Mouse (Mus musculus) layer of hippocampus, adult 2 months (tissue): ENCODE measurements around the gene Vps13a. TPM values are rescaled to one million over a fixed set of nuclear protein-coding genes. Genes with fewer than 3 reads are reported as not detected.

ENCODE experiments used
- DNase-seq, 2 experiments: peaks; one replicate each; pipeline ENCODE4 v3.0.0; 2022; ENCODE audit warnings: low spot score in 2 of 2
- H3K27ac ChIP-seq: fragments of 200-600 bp; 2 replicates; pipeline ENCODE4 v1.8.1; 2022
- H3K4me3 ChIP-seq: fragments of 200-600 bp; 2 replicates; pipeline ENCODE4 v1.8.1; 2022; ENCODE audit warnings: mild to moderate bottlenecking
- CTCF ChIP-seq: fragments of 200-600 bp; conservative IDR thresholded peaks from 2 replicates; pipeline ENCODE4 v1.8.1; 2022; ENCODE audit warnings: antibody characterized with exemption, mild to moderate bottlenecking, moderate library complexity
- total RNA-seq, 2 experiments: library from RNA; stranded (reverse); gene quantifications; 2 replicates each; pipeline ENCODE4 v1.2.3; 2021

Vps13a gene
- total RNA-seq, 2 experiments from 2014 or later, result 71.0 to 74.7 TPM

DNA sequence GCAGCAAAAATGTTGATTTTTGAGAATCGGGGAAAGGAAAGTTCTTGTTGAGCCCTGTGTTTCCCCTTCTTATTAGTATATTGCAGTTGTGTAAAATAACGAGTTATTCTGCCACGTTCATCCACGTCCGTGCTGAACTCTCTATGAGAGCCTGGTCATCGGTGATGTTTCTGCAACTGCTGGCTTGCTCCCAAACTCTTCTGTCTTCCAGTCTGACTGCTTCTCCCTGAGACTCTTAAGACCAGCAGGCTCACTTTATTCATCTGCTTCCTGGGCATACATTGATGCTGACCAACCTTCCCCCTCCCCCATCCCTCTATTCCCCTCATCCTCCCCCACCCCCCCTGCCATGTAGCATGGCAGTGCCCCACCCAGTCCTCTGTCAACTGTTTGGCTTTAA is 183.5 kb downstream of the Vps13a start:
- TF ChIP-seq CTCF, result no peak
- no peak for DNase-seq
- Histone ChIP-seq H3K4me3 (no peak overlapping the region), H3K27ac (no peak overlapping the region)

- Histone ChIP-seq H3K4me3 (no peak overlapping the region), H3K27ac (no peak overlapping the region)
- no peak for DNase-seq
- no peak for TF ChIP-seq CTCF
These were observed 186.8 kb downstream of the Vps13a start for GRCm38 (mm10) chr19:16593975-16594317.

- no peak overlapping the region for H3K27ac ChIP-seq
- no peak overlapping the region for H3K4me3 ChIP-seq
- no peak for TF ChIP-seq CTCF
- DNase-seq, result peak in 1 of 2 experiments; percentile 26
These were observed 187.3 kb downstream of the Vps13a start for GRCm38 (mm10) chr19:16593256-16593974.

GRCm38 (mm10) chr19:16585379-16585778 is 195.4 kb downstream of the Vps13a start:
- DNase-seq, result no peak
- TF ChIP-seq CTCF, result peak; percentile 83
- no peak overlapping the region for H3K27ac ChIP-seq
- no peak overlapping the region for H3K4me3 ChIP-seq

DNA sequence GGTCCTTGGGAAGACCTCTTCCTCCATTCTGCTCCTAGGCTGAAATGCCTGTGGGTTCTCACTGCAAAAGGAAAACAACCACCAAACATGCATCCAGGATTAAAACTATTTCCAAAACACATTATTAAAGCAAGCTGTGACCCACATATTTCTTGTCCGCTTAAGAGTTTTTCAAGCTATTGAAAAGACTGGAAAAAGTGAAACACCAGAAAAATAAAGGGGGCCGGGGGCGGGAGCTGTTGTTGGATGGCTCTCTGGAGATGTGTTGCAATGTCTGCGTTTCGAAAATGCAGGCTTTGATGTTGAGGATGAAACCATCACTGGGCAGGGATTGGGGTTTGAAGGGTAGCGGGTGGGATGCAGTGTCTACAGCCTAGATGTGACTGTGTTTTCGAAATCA is 196.2 kb downstream of the Vps13a start:
- no peak for DNase-seq
- Histone ChIP-seq H3K27ac (no peak overlapping the region), H3K4me3 (no peak overlapping the region)
- no peak for TF ChIP-seq CTCF

- TF ChIP-seq CTCF, result no peak
- no peak overlapping the region for H3K27ac ChIP-seq
- DNase-seq, result no peak
- H3K4me3 ChIP-seq, result no peak overlapping the region
These were observed 200.2 kb downstream of the Vps13a start for GRCm38 (mm10) chr19:16580501-16580900.

GRCm38 (mm10) chr19:16579656-16580260 is 201.0 kb downstream of the Vps13a start:
- no peak overlapping the region for H3K27ac ChIP-seq
- no peak for DNase-seq
- TF ChIP-seq CTCF, result no peak
- H3K4me3 ChIP-seq, result no peak overlapping the region

DNA sequence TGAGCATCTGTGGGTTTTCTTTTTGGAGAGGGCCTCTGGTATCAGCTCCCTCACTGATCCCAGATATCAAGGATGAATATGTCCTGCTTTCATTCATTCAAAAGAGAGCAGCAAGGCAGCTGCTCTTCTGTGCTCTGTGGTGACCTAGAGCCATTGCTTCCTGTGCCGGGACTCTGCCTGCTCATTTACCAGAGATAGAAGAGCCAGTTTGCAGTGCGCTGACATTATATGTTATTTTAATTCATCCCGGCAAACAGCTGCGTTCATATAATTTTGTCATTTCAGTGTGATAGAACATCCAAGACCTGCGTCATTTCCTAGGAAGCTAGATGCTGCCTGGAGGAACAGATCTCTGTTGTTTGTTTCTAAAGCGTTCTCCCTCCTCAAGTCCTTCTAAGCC is 203.9 kb downstream of the Vps13a start:
- DNase-seq, result no peak
- Histone ChIP-seq H3K27ac (no peak overlapping the region), H3K4me3 (no peak overlapping the region)
- no peak for TF ChIP-seq CTCF

Other genes with a start within 250 kb of the Vps13a start
- gene Foxb2, start 92.9 kb upstream of the Vps13a start, total RNA-seq, result not detected
- 10 to 100 TPM; 73.5 to 73.9 TPM for gene Prune2, start 175.2 kb upstream of the Vps13a start, total RNA-seq